Mouse (Mus musculus): ENCODE measurements around the gene Panx1. TPM values are rescaled to one million over a fixed set of nuclear protein-coding genes. Genes with fewer than 3 reads are reported as not detected.
A peak's percentile ranks its signal among the peaks of the same experiment; 100 is the strongest.

Gene Panx1
- polyA plus RNA-seq, 1 experiment from 2014 or later = 113 TPM

- DNase-seq (ENCODE audit: low spot score) = no peak
- H3K36me3 ChIP-seq (ENCODE audit: control insufficient read depth, insufficient read depth, low read length) = no peaks in the 10 kb centered on the region
- no peak overlapping the region for H3K4me3 ChIP-seq (ENCODE audit: low read depth, low read length)
- no peaks in the 10 kb centered on the region for H3K9me3 ChIP-seq (ENCODE audit: control insufficient read depth, low read length)
- 92% methylated on average over 11 of the region's 11 CpGs for WGBS
- H3K4me1 ChIP-seq (replicated peaks; ENCODE audit: control insufficient read depth, insufficient read depth, low read length) = no peaks in the 10 kb centered on the region
- H3K9ac ChIP-seq (ENCODE audit: low read depth, low read length) = no peak overlapping the region
- no peak for ATAC-seq (ENCODE audit: low FRiP score)
- H3K27ac ChIP-seq (ENCODE audit: low read depth, low read length) = no peak overlapping the region
- H3K4me2 ChIP-seq (replicated peaks; ENCODE audit: low read depth, low read length) = no peak overlapping the region
- H3K27me3 ChIP-seq (ENCODE audit: control insufficient read depth, insufficient read depth, low read length) = no peaks in the 10 kb centered on the region
These were observed 3.7 kb downstream of the Panx1 start for GRCm38 (mm10) chr9:15041556-15041955.

GRCm38 (mm10) chr9:15039848-15040247 lies 5.4 kb downstream of the Panx1 start:
- Histone ChIP-seq H3K9me3 (ENCODE audit: control insufficient read depth, low read length) (no peaks in the 10 kb centered on the region), H3K4me3 (ENCODE audit: low read depth, low read length) (no peak overlapping the region), H3K9ac (ENCODE audit: low read depth, low read length) (no peak overlapping the region), H3K4me1 (replicated peaks; ENCODE audit: control insufficient read depth, insufficient read depth, low read length) (no peaks in the 10 kb centered on the region), H3K4me2 (replicated peaks; ENCODE audit: low read depth, low read length) (no peak overlapping the region), H3K27ac (ENCODE audit: low read depth, low read length) (no peak overlapping the region), H3K36me3 (ENCODE audit: control insufficient read depth, insufficient read depth, low read length) (no peaks in the 10 kb centered on the region), H3K27me3 (ENCODE audit: control insufficient read depth, insufficient read depth, low read length) (no peaks in the 10 kb centered on the region)
- DNase-seq (ENCODE audit: low spot score) (no peak), ATAC-seq (ENCODE audit: low FRiP score) (no peak)
- WGBS = 95% methylated on average over 5 of the region's 5 CpGs

- Histone ChIP-seq H3K9me3 (ENCODE audit: control insufficient read depth, low read length) (no peaks in the 10 kb centered on the region), H3K36me3 (ENCODE audit: control insufficient read depth, insufficient read depth, low read length) (no peaks in the 10 kb centered on the region), H3K4me3 (ENCODE audit: low read depth, low read length) (no peak overlapping the region), H3K27ac (ENCODE audit: low read depth, low read length) (peak overlapping the region; percentile 10; the same call in 1 of the 2 replicates), H3K4me1 (replicated peaks; ENCODE audit: control insufficient read depth, insufficient read depth, low read length) (no peaks in the 10 kb centered on the region), H3K9ac (ENCODE audit: low read depth, low read length) (no peak overlapping the region), H3K4me2 (replicated peaks; ENCODE audit: low read depth, low read length) (no peak overlapping the region), H3K27me3 (ENCODE audit: control insufficient read depth, insufficient read depth, low read length) (no peaks in the 10 kb centered on the region)
- 47% methylated on average over 3 of the region's 3 CpGs for WGBS
- no peak for ATAC-seq (ENCODE audit: low FRiP score)
- no peak for DNase-seq (ENCODE audit: low spot score)
These were observed 7.6 kb downstream of the Panx1 start for GRCm38 (mm10) chr9:15037704-15038103.

GRCm38 (mm10) chr9:15037237-15037636 lies 8.0 kb downstream of the Panx1 start:
- H3K36me3 ChIP-seq (ENCODE audit: control insufficient read depth, insufficient read depth, low read length) = no peaks in the 10 kb centered on the region
- no peaks in the 10 kb centered on the region for H3K27me3 ChIP-seq (ENCODE audit: control insufficient read depth, insufficient read depth, low read length)
- no peaks in the 10 kb centered on the region for H3K4me1 ChIP-seq (replicated peaks; ENCODE audit: control insufficient read depth, insufficient read depth, low read length)
- no peak overlapping the region for H3K4me3 ChIP-seq (ENCODE audit: low read depth, low read length)
- no peak overlapping the region for H3K27ac ChIP-seq (ENCODE audit: low read depth, low read length)
- no peaks in the 10 kb centered on the region for H3K9me3 ChIP-seq (ENCODE audit: control insufficient read depth, low read length)
- H3K9ac ChIP-seq (ENCODE audit: low read depth, low read length) = no peak overlapping the region
- H3K4me2 ChIP-seq (replicated peaks; ENCODE audit: low read depth, low read length) = no peak overlapping the region
- ATAC-seq (ENCODE audit: low FRiP score) (0 out of 2 replicates have a peak, but pooled peaks have one; percentile 6), DNase-seq (ENCODE audit: low spot score) (no peak)

GRCm38 (mm10) chr9:15036807-15037206 lies 8.5 kb downstream of the Panx1 start:
- no peak overlapping the region for H3K9ac ChIP-seq (ENCODE audit: low read depth, low read length)
- H3K4me1 ChIP-seq (replicated peaks; ENCODE audit: control insufficient read depth, insufficient read depth, low read length) = no peaks in the 10 kb centered on the region
- peak; percentile 40 for DNase-seq (ENCODE audit: low spot score)
- H3K4me3 ChIP-seq (ENCODE audit: low read depth, low read length) = no peak overlapping the region
- ATAC-seq (ENCODE audit: low FRiP score) = peak; percentile 75
- no peak overlapping the region for H3K4me2 ChIP-seq (replicated peaks; ENCODE audit: low read depth, low read length)
- no peak overlapping the region for H3K27ac ChIP-seq (ENCODE audit: low read depth, low read length)
- no peaks in the 10 kb centered on the region for H3K36me3 ChIP-seq (ENCODE audit: control insufficient read depth, insufficient read depth, low read length)
- no peaks in the 10 kb centered on the region for H3K9me3 ChIP-seq (ENCODE audit: control insufficient read depth, low read length)
- no peaks in the 10 kb centered on the region for H3K27me3 ChIP-seq (ENCODE audit: control insufficient read depth, insufficient read depth, low read length)
- WGBS = 40% methylated on average over 4 of the region's 4 CpGs

- 93% methylated on average over 2 of the region's 2 CpGs for WGBS
- Histone ChIP-seq H3K27ac (ENCODE audit: low read depth, low read length) (no peak overlapping the region), H3K36me3 (ENCODE audit: control insufficient read depth, insufficient read depth, low read length) (peaks cover 2% of the 10 kb centered on the region; the same call in 1 of the 2 replicates), H3K27me3 (ENCODE audit: control insufficient read depth, insufficient read depth, low read length) (no peaks in the 10 kb centered on the region), H3K4me2 (replicated peaks; ENCODE audit: low read depth, low read length) (no peak overlapping the region), H3K9ac (ENCODE audit: low read depth, low read length) (no peak overlapping the region), H3K4me1 (replicated peaks; ENCODE audit: control insufficient read depth, insufficient read depth, low read length) (no peaks in the 10 kb centered on the region), H3K4me3 (ENCODE audit: low read depth, low read length) (no peak overlapping the region), H3K9me3 (ENCODE audit: control insufficient read depth, low read length) (no peaks in the 10 kb centered on the region)
- DNase-seq (ENCODE audit: low spot score) (no peak), ATAC-seq (ENCODE audit: low FRiP score) (no peak)
These were observed 8.9 kb downstream of the Panx1 start for GRCm38 (mm10) chr9:15036405-15036804.

GRCm38 (mm10) chr9:15035979-15036378 lies 9.3 kb downstream of the Panx1 start:
- WGBS = 93% methylated on average over 7 of the region's 7 CpGs
- no peak overlapping the region for H3K9ac ChIP-seq (ENCODE audit: low read depth, low read length)
- peaks cover 2% of the 10 kb centered on the region; the same call in 1 of the 2 replicates for H3K36me3 ChIP-seq (ENCODE audit: control insufficient read depth, insufficient read depth, low read length)
- H3K4me2 ChIP-seq (replicated peaks; ENCODE audit: low read depth, low read length) = no peak overlapping the region
- H3K27me3 ChIP-seq (ENCODE audit: control insufficient read depth, insufficient read depth, low read length) = no peaks in the 10 kb centered on the region
- no peak overlapping the region for H3K4me3 ChIP-seq (ENCODE audit: low read depth, low read length)
- no peaks in the 10 kb centered on the region for H3K9me3 ChIP-seq (ENCODE audit: control insufficient read depth, low read length)
- no peak for DNase-seq (ENCODE audit: low spot score)
- H3K27ac ChIP-seq (ENCODE audit: low read depth, low read length) = no peak overlapping the region
- no peaks in the 10 kb centered on the region for H3K4me1 ChIP-seq (replicated peaks; ENCODE audit: control insufficient read depth, insufficient read depth, low read length)
- no peak for ATAC-seq (ENCODE audit: low FRiP score)

- Histone ChIP-seq H3K9me3 (ENCODE audit: control insufficient read depth, low read length) (no peaks in the 10 kb centered on the region), H3K36me3 (ENCODE audit: control insufficient read depth, insufficient read depth, low read length) (peaks cover 2% of the 10 kb centered on the region; the same call in 1 of the 2 replicates), H3K9ac (ENCODE audit: low read depth, low read length) (no peak overlapping the region), H3K4me3 (ENCODE audit: low read depth, low read length) (no peak overlapping the region), H3K27ac (ENCODE audit: low read depth, low read length) (no peak overlapping the region; the same call in 1 of the 2 replicates), H3K4me1 (replicated peaks; ENCODE audit: control insufficient read depth, insufficient read depth, low read length) (no peaks in the 10 kb centered on the region), H3K4me2 (replicated peaks; ENCODE audit: low read depth, low read length) (no peak overlapping the region), H3K27me3 (ENCODE audit: control insufficient read depth, insufficient read depth, low read length) (no peaks in the 10 kb centered on the region)
- 85% methylated on average over 7 of the region's 7 CpGs for WGBS
- DNase-seq (ENCODE audit: low spot score) (no peak), ATAC-seq (ENCODE audit: low FRiP score) (no peak)
These were observed 10.6 kb downstream of the Panx1 start for GRCm38 (mm10) chr9:15034546-15035273.

- H3K4me2 ChIP-seq (replicated peaks; ENCODE audit: low read depth, low read length) = no peak overlapping the region
- no peaks in the 10 kb centered on the region for H3K4me1 ChIP-seq (replicated peaks; ENCODE audit: control insufficient read depth, insufficient read depth, low read length)
- H3K27me3 ChIP-seq (ENCODE audit: control insufficient read depth, insufficient read depth, low read length) = no peaks in the 10 kb centered on the region
- no peak overlapping the region for H3K9ac ChIP-seq (ENCODE audit: low read depth, low read length)
- WGBS = 72% methylated on average over 5 of the region's 5 CpGs
- no peak overlapping the region for H3K27ac ChIP-seq (ENCODE audit: low read depth, low read length)
- H3K36me3 ChIP-seq (ENCODE audit: control insufficient read depth, insufficient read depth, low read length) = peaks cover 2% of the 10 kb centered on the region; the same call in 1 of the 2 replicates
- H3K9me3 ChIP-seq (ENCODE audit: control insufficient read depth, low read length) = no peaks in the 10 kb centered on the region
- DNase-seq (ENCODE audit: low spot score) (peak; percentile 40), ATAC-seq (ENCODE audit: low FRiP score) (no peak)
- H3K4me3 ChIP-seq (ENCODE audit: low read depth, low read length) = no peak overlapping the region
These were observed 11.6 kb downstream of the Panx1 start for GRCm38 (mm10) chr9:15033568-15034160.
